Comparison of ENCODE assay signal across 1 mouse cellular context in the genomic region with DNA sequence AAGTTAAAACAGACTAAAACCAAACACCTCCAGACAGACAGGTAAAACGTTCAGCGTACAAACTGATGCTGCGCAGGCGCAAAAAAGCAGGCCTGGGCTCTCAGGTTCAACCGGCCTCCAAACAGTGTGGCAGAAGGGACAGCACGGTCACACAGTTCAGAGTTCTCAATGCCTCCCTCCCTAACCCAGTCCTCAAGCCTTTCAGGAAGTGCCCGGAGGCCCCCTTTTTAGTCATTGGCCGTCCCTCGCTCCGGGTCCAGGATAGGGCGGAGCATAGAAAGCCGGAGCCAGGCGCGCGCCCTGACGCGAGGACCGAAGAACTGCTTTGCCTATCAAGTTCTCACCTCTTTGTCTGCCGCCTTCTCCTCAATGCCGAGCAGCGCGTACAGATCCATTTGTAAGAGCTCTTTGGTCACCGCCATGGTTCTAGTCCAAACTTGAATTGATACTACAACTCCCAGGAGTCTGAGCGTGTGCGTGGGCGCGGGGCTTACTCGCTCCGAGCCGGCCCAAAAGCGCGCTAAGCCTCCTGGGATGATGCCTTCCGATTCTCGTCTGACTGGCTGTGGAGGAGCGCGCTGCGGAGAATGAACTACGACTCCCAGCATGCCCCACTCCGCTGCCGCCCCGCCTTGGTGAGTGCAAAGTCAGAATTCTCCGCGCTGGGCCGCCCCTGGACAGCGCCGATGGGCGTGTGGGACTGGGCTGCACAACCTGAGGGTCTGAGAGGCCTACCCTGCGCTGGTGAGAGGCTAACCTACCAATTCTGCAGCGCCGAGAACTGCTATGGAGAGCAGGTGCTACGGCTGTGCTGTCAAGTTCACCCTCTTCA.
TF ChIP-seq lines count a peak whose summit lies in the region.

Zfyve19 (plus strand) TSS at position 274 of the 832 bp plus-strand sequence.
Dnajc17 (minus strand) TSS at position 452 of the 832 bp plus-strand sequence.

TF ChIP-seq in MEL, 35 proteins besides CTCF, POLR2A, EP300 and RAD21 (continued from another document):
- TF ChIP-seq CHD2 (IDR thresholded peaks at IDR 0.05; ENCODE audit: low read length) (no peak), RCOR1 (IDR thresholded peaks at IDR 0.05; ENCODE audit: low read depth, low read length) (no peak), UBTF (IDR thresholded peaks at IDR 0.05; ENCODE audit: borderline replicate concordance, insufficient read depth, low read depth, low read length) (no peak), ZC3H11A (IDR thresholded peaks at IDR 0.05; ENCODE audit: low read depth, low read length) (no peak), BHLHE40 (IDR thresholded peaks at IDR 0.05; ENCODE audit: borderline replicate concordance, low read depth, low read length) (no peak), TBP (IDR thresholded peaks at IDR 0.05; ENCODE audit: low read depth, low read length) (peak; percentile 47; the same call in 1 of the 2 replicates), POLR2AphosphoS2 (IDR thresholded peaks at IDR 0.05; ENCODE audit: low read length) (peak; percentile 66), MAZ (IDR thresholded peaks at IDR 0.05; ENCODE audit: low read depth, low read length) (peak; percentile 93; the same call in 1 of the 2 replicates), NRF1 (IDR thresholded peaks at IDR 0.05; ENCODE audit: insufficient read depth, low read depth, low read length, poor library complexity, severe bottlenecking) (peak; percentile 68), USF1 (IDR thresholded peaks at IDR 0.05; ENCODE audit: low read depth, low read length) (no peak), MAX (IDR thresholded peaks at IDR 0.05; ENCODE audit: low read length) (no peak), CHD1 (IDR thresholded peaks at IDR 0.05; ENCODE audit: low read depth, low read length) (no peak), USF2 (IDR thresholded peaks at IDR 0.05; ENCODE audit: borderline replicate concordance in 1 of 2, insufficient read depth in 1 of 2, low read depth in 1 of 2, low read length in 2 of 2) (no peak), ELF1 (IDR thresholded peaks at IDR 0.05; ENCODE audit: low read depth, low read length) (peak; percentile 85), TAL1 (IDR thresholded peaks at IDR 0.05; ENCODE audit: low read length) (no peak), ZNF384 (IDR thresholded peaks at IDR 0.05; ENCODE audit: low read depth, low read length) (no peak), NELFE (IDR thresholded peaks at IDR 0.05; ENCODE audit: low read depth, low read length) (peak; percentile 86), POLR2AphosphoS5 (IDR thresholded peaks at IDR 0.05; ENCODE audit: borderline replicate concordance, low read depth, low read length) (no peak), HCFC1 (IDR thresholded peaks at IDR 0.05; ENCODE audit: low read depth, low read length) (peak; percentile 96), GABPA (IDR thresholded peaks at IDR 0.05; ENCODE audit: low read depth, low read length) (no peak; the same call in 1 of the 2 replicates)
